Mouse (Mus musculus) neural tube, embryonic 15.5 days (tissue): ENCODE data around the gene Top2b. TPM values are rescaled to one million over a fixed set of nuclear protein-coding genes. Genes with fewer than 3 reads are reported as not detected.

Experiments used
- ATAC-seq: fragments of 200-750 bp; cut with Nextera tagmentation; 2 replicates; pipeline ENCODE4 v1.8.0; 2017; ENCODE audit warnings: mild to moderate bottlenecking, moderate TSS enrichment, moderate library complexity; ENCODE audit not compliant: low FRiP score
- H3K27ac ChIP-seq: fragments of 300-500 bp; sonication (generic); replicated peaks from 2 replicates; pipeline ENCODE4 v1.5.1; 2015; ENCODE audit warnings: mild to moderate bottlenecking, inconsistent platforms
- H3K27me3 ChIP-seq: fragments of 300-500 bp; sonication (generic); replicated peaks from 2 replicates; pipeline ENCODE4 v1.6.1; 2015; ENCODE audit warnings: inconsistent platforms
- H3K36me3 ChIP-seq: fragments of 300-500 bp; sonication (generic); 2 replicates; pipeline ENCODE4 v1.6.1; 2015; ENCODE audit warnings: inconsistent platforms
- H3K4me1 ChIP-seq: fragments of 300-500 bp; sonication (generic); 2 replicates; pipeline ENCODE4 v1.6.1; 2015; ENCODE audit warnings: inconsistent platforms
- H3K4me2 ChIP-seq: fragments of 300-500 bp; sonication (generic); 2 replicates; pipeline ENCODE4 v1.6.1; 2015; ENCODE audit warnings: inconsistent platforms, mild to moderate bottlenecking, moderate library complexity
- H3K4me3 ChIP-seq: fragments of 300-500 bp; sonication (generic); replicated peaks from 2 replicates; pipeline ENCODE4 v1.5.1; 2015; ENCODE audit warnings: mild to moderate bottlenecking, inconsistent platforms
- H3K9ac ChIP-seq: fragments of 300-500 bp; sonication (generic); replicated peaks from 2 replicates; pipeline ENCODE4 v1.6.1; 2015; ENCODE audit warnings: mild to moderate bottlenecking, inconsistent platforms
- H3K9me3 ChIP-seq: fragments of 300-500 bp; sonication (generic); replicated peaks from 2 replicates; pipeline ENCODE4 v1.6.1; 2016; ENCODE audit warnings: inconsistent platforms
- WGBS: fragments of 180-500 bp; shearing (Covaris S2); methylation state at CpG from one replicate; pipeline ENCODE4 v1.1.7; 2015; ENCODE audit warnings: mixed read lengths; 5-methylcytosine and 5-hydroxymethylcytosine counted together
- polyA plus RNA-seq: library from polyadenylated mRNA; unstranded; fragments of >200 nt; fragmentation: Nextera tagmentation; extraction: Ambion mirVana; gene quantifications from 2 replicates; pipeline ENCODE4 v1.2.1, GENCODE M21; 2015

The Top2b gene
- polyA plus RNA-seq, 1 experiment from 2014 or later: 60.3 TPM

DNA sequence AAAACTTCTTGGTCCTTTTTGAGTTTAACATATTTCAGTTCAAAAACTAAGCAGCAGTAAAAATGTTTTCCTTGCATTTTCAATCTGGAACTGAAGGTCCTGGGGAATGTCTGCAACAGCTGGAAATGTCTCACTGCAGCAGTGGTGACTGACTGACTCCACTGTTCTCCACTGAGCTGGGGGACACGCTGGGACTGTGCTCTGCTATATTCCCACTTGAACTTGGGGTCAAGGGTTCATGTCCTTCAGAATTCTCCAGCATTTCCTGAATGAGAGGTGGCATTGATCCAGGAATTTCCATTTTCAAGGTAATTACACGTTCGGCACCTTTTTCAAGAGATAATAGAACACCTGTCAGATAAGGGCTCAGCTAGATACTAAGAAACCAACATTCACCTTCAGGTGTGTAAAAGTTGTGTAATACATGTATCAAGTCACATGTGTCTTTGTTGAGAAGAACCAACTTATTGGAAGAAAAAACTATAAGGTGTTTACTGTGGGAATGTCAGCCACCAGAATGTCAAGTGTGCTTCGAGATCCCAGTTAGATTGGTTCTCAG is 67.0 kb downstream of the Top2b start:
- H3K36me3 ChIP-seq: peaks cover 23% of the 10 kb centered on the region
- no peaks in the 10 kb centered on the region for H3K4me1 ChIP-seq
- 73% methylated on average over 4 of the region's 4 CpGs for WGBS

DNA sequence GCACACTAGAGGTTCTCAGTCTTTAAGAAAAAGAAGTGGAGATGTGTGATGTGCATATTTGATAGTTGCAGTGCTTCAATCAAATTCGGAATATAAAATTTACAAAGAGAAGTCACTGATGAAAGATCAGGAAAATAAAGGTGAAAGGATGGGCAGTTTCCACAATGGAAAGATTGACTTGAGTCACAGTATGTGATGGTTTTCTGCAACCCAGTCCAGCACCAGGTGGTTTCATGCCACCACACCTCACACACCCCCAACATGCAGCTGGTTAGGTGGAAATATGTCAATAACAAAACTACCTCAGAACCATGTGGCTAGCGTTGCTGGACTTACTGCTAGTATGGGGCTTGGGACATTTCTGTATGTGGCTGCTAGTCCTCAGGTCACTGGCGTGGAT is 67.6 kb downstream of the Top2b start:
- H3K4me2 ChIP-seq: no peak overlapping the region
- no peaks in the 10 kb centered on the region for H3K27me3 ChIP-seq
- no peaks in the 10 kb centered on the region for H3K9me3 ChIP-seq
- WGBS: 95% methylated on average over 3 of the region's 3 CpGs
- H3K4me1 ChIP-seq: no peaks in the 10 kb centered on the region
- ATAC-seq: no peak
- H3K27ac ChIP-seq: no peak overlapping the region
- H3K36me3 ChIP-seq: peaks cover 23% of the 10 kb centered on the region
- no peak overlapping the region for H3K4me3 ChIP-seq
- no peak overlapping the region for H3K9ac ChIP-seq

More for the DNA sequence above, 67.0 kb downstream of the Top2b start:
- no peaks in the 10 kb centered on the region for H3K9me3 ChIP-seq
- H3K27me3 ChIP-seq: no peaks in the 10 kb centered on the region
- ATAC-seq: no peak
- no peak overlapping the region for H3K9ac ChIP-seq
- no peak overlapping the region for H3K4me2 ChIP-seq
- H3K27ac ChIP-seq: no peak overlapping the region
- no peak overlapping the region for H3K4me3 ChIP-seq

DNA sequence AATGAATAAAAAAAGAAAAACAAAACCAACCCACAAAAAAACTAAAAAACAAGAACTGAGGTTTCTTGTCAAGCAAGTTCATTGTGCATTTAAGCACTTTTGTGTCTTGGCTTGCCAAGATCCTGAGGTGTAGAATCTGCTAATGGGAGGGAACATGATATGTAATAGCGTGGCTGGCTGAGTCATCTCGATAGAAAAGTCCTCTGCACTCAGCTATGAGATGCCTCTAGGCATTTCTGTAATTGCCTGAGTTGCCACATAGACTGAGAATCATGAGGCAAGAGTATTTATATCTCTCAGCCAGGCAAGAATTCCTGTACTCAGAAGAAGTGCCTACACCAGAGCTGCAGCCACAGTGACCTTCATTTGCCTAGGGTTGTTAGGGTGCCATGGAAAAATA is 68.2 kb downstream of the Top2b start:
- Histone ChIP-seq H3K9ac (no peak overlapping the region), H3K27ac (0 out of 2 replicates have a peak overlapping the region, but pooled peaks have one; percentile 4), H3K27me3 (no peaks in the 10 kb centered on the region), H3K9me3 (no peaks in the 10 kb centered on the region), H3K4me2 (no peak overlapping the region), H3K4me1 (no peaks in the 10 kb centered on the region), H3K4me3 (no peak overlapping the region), H3K36me3 (peaks cover 23% of the 10 kb centered on the region)
- no peak for ATAC-seq
- WGBS: 55% methylated on average over 2 of the region's 2 CpGs

DNA sequence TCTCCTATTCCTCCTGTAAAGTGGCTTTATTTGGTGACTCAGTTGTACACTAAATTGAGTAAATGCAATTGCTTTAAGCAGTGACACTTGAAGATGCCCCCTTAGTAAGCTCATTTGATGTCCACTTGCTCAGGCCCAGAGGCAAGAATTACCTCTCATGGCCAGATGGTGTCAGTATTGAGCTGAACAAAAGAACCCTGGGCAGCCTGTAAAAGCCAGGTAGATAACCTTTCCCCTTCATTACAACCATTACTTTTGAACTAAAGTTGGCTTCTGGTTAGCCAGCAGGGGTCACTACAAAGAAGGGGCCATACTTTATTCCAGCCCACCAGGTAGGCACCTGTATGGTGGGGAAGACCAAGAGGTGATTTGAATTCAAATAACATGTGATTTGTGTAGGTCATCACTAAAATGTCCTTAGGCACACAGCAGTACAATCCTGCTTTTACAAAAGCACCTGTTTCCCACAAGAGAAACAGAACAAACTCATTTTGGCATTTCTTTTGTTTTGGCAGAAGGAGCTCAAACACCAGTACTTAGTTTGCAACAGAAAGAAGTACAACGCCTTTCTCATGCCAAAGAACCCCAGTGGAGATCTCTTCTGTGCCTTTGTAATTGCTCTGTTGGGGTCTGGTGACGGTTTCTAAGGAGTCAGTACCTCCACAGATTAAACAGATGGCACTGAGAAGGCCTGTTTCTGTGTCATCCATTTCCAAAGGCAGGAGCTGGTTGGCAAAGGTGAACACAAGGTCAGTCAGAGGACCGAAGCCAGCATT is 69.6 kb downstream of the Top2b start:
- no peaks in the 10 kb centered on the region for H3K27me3 ChIP-seq
- peak overlapping the region; percentile 9; the same call in 1 of the 2 replicates for H3K27ac ChIP-seq
- H3K9me3 ChIP-seq: no peaks in the 10 kb centered on the region
- H3K4me2 ChIP-seq: no peak overlapping the region
- H3K36me3 ChIP-seq: peaks cover 19% of the 10 kb centered on the region
- peaks cover 7% of the 10 kb centered on the region; the same call in 1 of the 2 replicates for H3K4me1 ChIP-seq
- WGBS: 35% methylated on average over 3 of the region's 3 CpGs
- ATAC-seq: peak; percentile 56; the same call in 1 of the 2 replicates
- H3K9ac ChIP-seq: no peak overlapping the region
- H3K4me3 ChIP-seq: no peak overlapping the region

DNA sequence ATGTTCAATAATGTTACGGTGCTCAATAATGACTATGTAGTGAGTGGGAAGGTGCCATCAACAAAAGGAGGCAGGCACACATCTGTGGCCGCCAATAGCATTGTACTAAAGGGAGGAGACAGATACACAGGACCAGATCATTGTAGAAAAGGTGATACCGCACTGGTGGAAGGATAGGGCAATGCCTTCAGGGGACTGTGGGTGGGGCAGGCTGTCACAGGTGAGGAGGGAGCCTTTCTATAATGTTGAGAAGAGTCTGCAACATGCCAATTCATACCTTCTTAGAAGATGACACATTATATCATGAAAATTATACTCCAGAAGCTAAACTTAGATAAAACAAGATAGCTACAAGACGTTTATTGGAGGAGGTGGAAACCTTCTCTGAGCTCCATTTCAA is 72.4 kb downstream of the Top2b start:
- H3K27me3 ChIP-seq: no peaks in the 10 kb centered on the region
- ATAC-seq: no peak
- no peaks in the 10 kb centered on the region for H3K9me3 ChIP-seq
- no peak overlapping the region for H3K27ac ChIP-seq
- peaks cover 15% of the 10 kb centered on the region; the same call in 1 of the 2 replicates for H3K4me1 ChIP-seq
- H3K4me2 ChIP-seq: no peak overlapping the region
- no peak overlapping the region for H3K9ac ChIP-seq
- H3K4me3 ChIP-seq: no peak overlapping the region
- peaks cover 3% of the 10 kb centered on the region; the same call in 1 of the 2 replicates for H3K36me3 ChIP-seq
- WGBS: 93% methylated on average over 4 of the region's 4 CpGs

DNA sequence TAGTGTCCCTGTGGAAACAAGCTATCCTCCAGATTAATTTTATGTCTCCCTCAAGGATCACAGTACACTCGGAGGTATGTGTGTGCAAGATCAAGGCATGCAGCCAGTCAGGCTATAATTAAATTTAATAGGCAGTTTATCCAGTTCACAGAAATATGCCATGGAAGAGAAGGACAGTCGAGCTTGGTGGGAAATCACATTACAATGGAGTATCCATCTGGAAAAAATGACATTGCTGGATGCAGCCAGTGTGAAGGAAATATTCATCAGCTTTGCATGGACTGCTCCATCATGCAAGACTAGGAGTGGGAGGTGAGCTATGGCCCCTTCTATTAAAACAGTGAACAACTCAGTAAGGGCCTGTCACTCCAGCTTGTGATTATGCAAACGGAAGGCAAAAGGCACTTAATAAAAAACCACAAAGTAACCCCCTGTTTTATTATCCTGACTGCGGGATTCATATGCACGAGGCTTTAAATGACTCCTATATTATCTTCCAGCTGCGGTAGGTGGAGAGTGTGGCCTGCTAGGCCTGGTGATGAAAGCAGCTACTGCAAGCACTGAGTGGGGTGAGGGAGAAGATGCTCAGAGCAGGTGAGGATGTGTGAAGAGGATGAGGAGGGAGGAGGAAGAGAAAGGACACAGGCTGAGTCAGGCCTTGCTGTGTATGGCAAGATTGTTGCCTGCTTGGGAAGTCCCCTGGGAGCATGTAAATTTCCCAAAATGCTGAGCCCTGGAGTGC is 74.6 kb downstream of the Top2b start:
- Histone ChIP-seq H3K9ac (no peak overlapping the region), H3K4me2 (no peak overlapping the region), H3K27ac (0 out of 2 replicates have a peak overlapping the region, but pooled peaks have one; percentile 37), H3K4me3 (no peak overlapping the region), H3K36me3 (peaks cover 3% of the 10 kb centered on the region; the same call in 1 of the 2 replicates), H3K9me3 (no peaks in the 10 kb centered on the region), H3K4me1 (peaks cover 15% of the 10 kb centered on the region; the same call in 1 of the 2 replicates), H3K27me3 (no peaks in the 10 kb centered on the region)
- WGBS: 32% methylated on average over 6 of the region's 6 CpGs
- peak; percentile 56; the same call in 1 of the 2 replicates for ATAC-seq

DNA sequence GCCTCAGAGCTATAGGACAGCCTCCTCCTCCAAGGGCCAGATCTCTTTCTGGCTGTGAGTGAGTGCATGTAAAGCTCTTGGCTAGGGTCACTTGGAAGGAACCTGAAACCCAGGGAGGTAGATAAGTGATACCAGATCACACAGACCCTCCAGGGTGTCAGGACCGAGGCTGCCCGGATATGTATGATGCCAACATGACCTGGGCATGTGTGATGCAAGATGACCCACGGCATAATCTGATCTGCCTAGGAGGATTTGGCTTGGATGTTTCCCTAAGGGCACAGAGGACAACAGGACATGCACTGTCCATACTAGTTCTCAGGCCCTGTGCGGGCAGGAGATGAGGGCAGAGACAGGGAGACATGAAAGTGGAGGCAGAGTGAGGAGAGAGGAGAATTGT is 79.9 kb downstream of the Top2b start:
- Histone ChIP-seq H3K4me3 (no peak overlapping the region), H3K9me3 (no peaks in the 10 kb centered on the region), H3K27ac (no peak overlapping the region), H3K4me1 (peaks cover 16% of the 10 kb centered on the region), H3K4me2 (no peak overlapping the region), H3K9ac (no peak overlapping the region), H3K27me3 (no peaks in the 10 kb centered on the region), H3K36me3 (no peaks in the 10 kb centered on the region)
- WGBS: 97% methylated on average over 4 of the region's 4 CpGs
- no peak for ATAC-seq

DNA sequence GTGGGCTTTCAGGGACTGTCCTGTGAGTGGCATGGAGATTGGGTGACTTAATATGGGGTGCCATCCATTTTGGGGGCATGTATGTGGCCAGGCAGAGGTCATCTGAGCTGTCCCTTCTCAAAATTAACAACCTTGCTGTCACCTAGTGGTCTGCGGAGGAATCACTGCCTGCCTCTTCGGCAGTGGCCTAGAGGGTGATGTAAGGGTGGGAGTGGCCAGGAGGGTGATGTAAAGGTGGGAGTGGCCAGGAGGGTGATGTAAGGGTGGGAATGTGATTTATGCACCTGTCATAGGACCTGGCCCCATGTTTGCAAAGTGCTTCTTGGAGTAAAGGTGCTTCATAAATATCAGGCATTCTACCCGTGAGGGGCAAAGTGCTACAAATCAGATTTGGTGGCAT is 82.6 kb downstream of the Top2b start:
- peaks cover 11% of the 10 kb centered on the region for H3K4me1 ChIP-seq
- no peaks in the 10 kb centered on the region for H3K36me3 ChIP-seq
- no peak overlapping the region for H3K4me3 ChIP-seq
- no peaks in the 10 kb centered on the region for H3K27me3 ChIP-seq
- no peaks in the 10 kb centered on the region for H3K9me3 ChIP-seq
- H3K27ac ChIP-seq: peak overlapping the region; percentile 45; the same call in 1 of the 2 replicates
- H3K9ac ChIP-seq: no peak overlapping the region
- ATAC-seq: peak; percentile 81
- 31% methylated on average over 3 of the region's 3 CpGs for WGBS
- H3K4me2 ChIP-seq: no peak overlapping the region

DNA sequence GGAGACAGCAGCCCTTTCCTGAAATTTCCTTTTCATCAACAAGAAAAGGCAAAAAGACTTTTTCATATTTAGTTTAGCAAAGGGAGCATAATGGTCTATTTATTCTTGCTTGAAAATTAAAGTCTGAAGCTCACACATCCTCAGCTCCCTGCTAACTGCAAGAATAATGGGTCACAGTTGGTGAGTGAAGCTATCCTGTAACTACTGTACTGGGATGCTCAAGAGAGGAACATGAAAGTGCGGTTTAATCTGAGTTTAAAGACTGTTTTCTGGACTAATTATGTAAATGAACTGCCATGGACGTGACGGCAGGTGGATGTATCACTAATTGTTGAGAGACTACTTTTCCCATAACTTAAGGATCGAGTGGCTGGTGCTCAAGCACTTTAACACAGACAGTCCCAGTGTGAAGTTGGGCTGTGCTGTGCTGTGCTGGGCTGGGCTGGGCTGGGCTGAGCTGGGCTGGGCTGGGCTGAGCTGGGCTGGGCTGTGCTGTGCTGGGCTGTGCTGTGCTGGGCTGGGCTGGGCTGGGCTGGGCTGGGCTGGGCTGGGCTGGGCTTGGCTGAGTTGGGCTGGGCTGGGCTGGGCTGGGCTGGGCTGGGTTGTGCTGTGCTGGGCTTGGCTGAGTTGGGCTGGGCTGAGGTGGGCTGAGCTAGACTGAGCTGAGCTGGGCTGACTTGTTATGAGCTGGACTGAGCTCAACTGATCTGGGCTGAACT is 83.4 kb downstream of the Top2b start:
- H3K4me2 ChIP-seq: no peak overlapping the region
- H3K27ac ChIP-seq: peak overlapping the region; percentile 45; the same call in 1 of the 2 replicates
- peaks cover 11% of the 10 kb centered on the region for H3K4me1 ChIP-seq
- no peaks in the 10 kb centered on the region for H3K9me3 ChIP-seq
- H3K36me3 ChIP-seq: no peaks in the 10 kb centered on the region
- ATAC-seq: peak; percentile 75
- no peak overlapping the region for H3K4me3 ChIP-seq
- H3K27me3 ChIP-seq: no peaks in the 10 kb centered on the region
- 19% methylated on average over 4 of the region's 4 CpGs for WGBS
- no peak overlapping the region for H3K9ac ChIP-seq

DNA sequence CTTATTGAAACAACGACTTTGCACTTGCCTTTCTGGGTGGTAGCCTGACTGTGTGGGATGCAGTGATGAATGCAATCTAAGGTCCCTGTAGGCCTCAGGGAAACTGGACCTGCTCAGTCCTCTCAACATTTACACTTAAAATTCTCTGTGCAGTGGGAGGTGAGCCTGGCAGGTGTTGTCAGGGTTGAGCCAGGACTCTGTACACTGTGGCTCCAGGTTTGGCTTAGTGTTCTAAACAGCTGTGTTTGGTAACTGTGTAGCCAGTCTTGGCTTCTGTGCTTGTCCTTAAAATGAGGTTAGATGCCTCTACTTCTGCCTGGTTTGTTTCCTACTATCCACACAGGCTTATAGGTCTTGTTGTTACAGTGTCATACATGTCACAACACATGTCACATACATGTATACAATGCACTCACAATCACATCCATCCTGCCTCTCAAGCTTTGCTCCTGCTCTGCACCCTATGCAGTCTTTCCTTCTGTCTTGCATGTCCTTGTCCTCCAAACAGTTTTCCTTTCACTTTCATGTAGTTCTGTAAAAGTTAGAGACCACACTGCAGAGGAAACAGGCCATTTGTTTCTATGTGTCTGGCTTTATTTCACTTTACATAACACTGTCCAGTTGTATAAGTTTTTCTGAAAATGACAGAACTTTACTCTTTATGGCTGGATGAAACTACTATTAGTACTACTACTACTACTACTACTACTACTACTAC is 113.8 kb downstream of the Top2b start:
- ATAC-seq: no peak
- Histone ChIP-seq H3K9me3 (no peaks in the 10 kb centered on the region), H3K27me3 (no peaks in the 10 kb centered on the region), H3K36me3 (no peaks in the 10 kb centered on the region), H3K4me2 (no peak overlapping the region), H3K27ac (no peak overlapping the region), H3K4me3 (no peak overlapping the region), H3K9ac (no peak overlapping the region), H3K4me1 (peaks cover 6% of the 10 kb centered on the region)
- WGBS: 95% methylated on average over 1 of the region's 1 CpGs

DNA sequence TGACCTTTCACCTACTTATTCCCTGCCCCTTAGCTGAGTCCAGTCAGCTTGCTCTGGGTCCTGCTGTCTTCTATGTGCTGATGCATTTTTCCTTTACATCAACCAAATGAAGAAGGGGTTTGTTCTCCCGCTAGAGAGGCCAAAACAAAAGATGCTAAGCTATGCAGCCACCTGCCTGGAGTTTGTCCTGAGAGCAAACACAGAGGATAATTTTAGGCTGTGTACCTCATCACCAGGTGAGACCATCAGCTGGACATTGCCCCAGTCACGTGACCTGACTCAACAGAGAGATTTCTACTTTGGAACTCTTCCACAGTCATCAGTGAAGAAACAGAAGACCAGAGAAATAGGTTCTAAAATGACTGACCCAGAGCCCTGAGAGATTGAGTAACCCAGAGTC is 114.5 kb downstream of the Top2b start:
- Histone ChIP-seq H3K27me3 (no peaks in the 10 kb centered on the region), H3K4me2 (no peak overlapping the region), H3K9me3 (no peaks in the 10 kb centered on the region), H3K36me3 (no peaks in the 10 kb centered on the region), H3K4me1 (peaks cover 14% of the 10 kb centered on the region), H3K9ac (no peak overlapping the region), H3K4me3 (no peak overlapping the region), H3K27ac (no peak overlapping the region)
- no peak for ATAC-seq
- 81% methylated on average over 2 of the region's 2 CpGs for whole genome bisulfite sequencing
